Mouse (Mus musculus) natural killer cell, adult 2 months (primary cell): ENCODE results near the gene Gm17469.
"Not testable (repeated sequence)": the region's sequence is repeated elsewhere in the genome, so short reads cannot be mapped to it uniquely, and the experiment has no call there.

Experiments used
- DNase-seq, 2 experiments: peaks; one replicate each; pipeline ENCODE4 v3.0.0; 2022; ENCODE audit warnings: low spot score in 2 of 2

Gm17469 gene

GRCm38 (mm10) chrX:124629593-124629992 lies at the start of gene Gm17469:
Gene Gm17469 (plus strand): TSS chrX:124629893.
- not testable (repeated sequence) for DNase-seq
